Mouse (Mus musculus) limb, embryonic 15.5 days (tissue): ENCODE data around the gene Rcn3. TPM values are rescaled to one million over a fixed set of nuclear protein-coding genes. Genes with fewer than 3 reads are reported as not detected.

Source experiments
- ATAC-seq: fragments of 200-750 bp; cut with Nextera tagmentation; 2 replicates; pipeline ENCODE4 v1.8.0; 2017; ENCODE audit warnings: low read depth, moderate TSS enrichment; ENCODE audit not compliant: insufficient number of reproducible peaks, low FRiP score, low TSS enrichment
- H3K27ac ChIP-seq: fragments of 300-500 bp; sonication (generic); 2 replicates; pipeline ENCODE4 v1.5.1; 2015; ENCODE audit warnings: moderate library complexity, mild to moderate bottlenecking, inconsistent platforms
- H3K27me3 ChIP-seq: fragments of 300-500 bp; sonication (generic); 2 replicates; pipeline ENCODE4 v1.6.1; 2015; ENCODE audit warnings: inconsistent platforms
- H3K36me3 ChIP-seq: fragments of 300-500 bp; sonication (generic); 2 replicates; pipeline ENCODE4 v1.6.1; 2015; ENCODE audit warnings: inconsistent platforms
- H3K4me1 ChIP-seq: fragments of 300-500 bp; sonication (generic); 2 replicates; pipeline ENCODE4 v1.6.1; 2015; ENCODE audit warnings: inconsistent platforms
- H3K4me2 ChIP-seq: fragments of 300-500 bp; sonication (generic); 2 replicates; pipeline ENCODE4 v1.6.1; 2015; ENCODE audit warnings: mild to moderate bottlenecking, inconsistent platforms
- H3K4me3 ChIP-seq: fragments of 300-500 bp; sonication (generic); 2 replicates; pipeline ENCODE4 v1.5.1; 2015; ENCODE audit warnings: mild to moderate bottlenecking, inconsistent platforms
- H3K9ac ChIP-seq: fragments of 300-500 bp; sonication (generic); 2 replicates; pipeline ENCODE4 v1.6.1; 2015; ENCODE audit warnings: inconsistent platforms
- H3K9me3 ChIP-seq: fragments of 300-500 bp; sonication (generic); 2 replicates; pipeline ENCODE4 v1.6.1; 2016; ENCODE audit warnings: inconsistent platforms
- WGBS: fragments of 180-500 bp; shearing (Covaris S2); methylation state at CpG from one replicate; pipeline ENCODE4 v1.1.7; 2015; 5-methylcytosine and 5-hydroxymethylcytosine counted together
- microRNA counts: library from miRNA; unstranded; fragments of <30 nt; microRNA quantifications from one replicate; lab custom pipeline; 2016
- microRNA-seq: library from miRNA; unstranded; fragments of <30 nt; microRNA quantifications from one replicate; pipeline ENCODE4, GENCODE M21; 2016
- polyA plus RNA-seq: library from polyadenylated mRNA; unstranded; fragments of >200 nt; fragmentation: Nextera tagmentation; extraction: Ambion mirVana; gene quantifications from 2 replicates; pipeline ENCODE4 v1.2.1, GENCODE M21; 2015

The Rcn3 gene
- polyA plus RNA-seq, 1 experiment from 2014 or later, result 653 TPM

DNA sequence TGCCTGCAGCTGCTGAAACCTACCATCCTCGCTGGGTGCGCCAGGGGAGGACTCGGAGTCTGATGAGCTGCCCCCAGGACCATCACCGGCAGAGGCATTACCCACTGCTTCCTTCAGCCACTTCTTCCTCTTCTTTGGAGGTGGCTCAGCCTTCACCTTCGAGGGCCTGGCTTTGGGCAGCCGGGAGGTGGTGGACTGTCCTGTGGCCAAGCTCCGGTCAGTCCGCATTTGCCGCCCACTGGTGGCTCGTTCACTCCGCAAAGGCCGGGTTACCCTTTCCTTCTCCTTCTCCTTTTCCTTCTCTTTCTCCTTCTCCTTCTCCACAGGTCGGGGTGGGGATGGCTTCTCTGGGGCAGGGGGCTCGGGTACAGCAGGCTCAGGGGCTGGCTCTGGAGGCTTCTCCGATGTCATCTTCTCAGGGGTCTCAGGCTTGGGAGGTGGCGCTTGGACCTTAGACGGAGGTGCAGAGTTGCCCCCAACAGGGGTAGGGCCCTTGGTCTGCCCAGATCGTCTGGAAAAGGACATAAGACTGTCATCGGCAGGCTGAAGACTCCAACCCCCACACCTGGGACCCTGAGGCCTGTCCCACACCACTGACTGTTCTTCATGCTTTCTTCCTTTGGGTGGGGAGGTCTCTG, 58.2 kb downstream of the Rcn3 start:
- Histone ChIP-seq H3K4me2 (no peak overlapping the region), H3K4me3 (no peak overlapping the region), H3K9me3 (no peaks in the 10 kb centered on the region), H3K36me3 (peaks cover 98% of the 10 kb centered on the region), H3K27ac (no peak overlapping the region), H3K4me1 (0 out of 2 replicates have a peak, but pooled peaks cover 4% of the 10 kb centered on the region), H3K9ac (no peak overlapping the region), H3K27me3 (no peaks in the 10 kb centered on the region)
- WGBS, result 94% methylated on average over 19 of the region's 19 CpGs
- no peak for ATAC-seq

MicroRNA genes within 50 kb of the gene (microRNA counts, 519-probe panel; counts per million panel counts)
- microRNA mmu-miR-150 (lab: Ali Mortazavi, UCI), result 2,254 counts per million, percentile 43 among the panel's probes with 10 or more counts

Small RNA genes within 50 kb of the gene (microRNA-seq; reads per million reads assigned to microRNA genes)
- gene Mir150, result 17.8 reads per million, percentile 32 among the genes with 10 or more reads in this experiment
- gene Mir5121, result 10.0 reads per million, percentile 25 among the genes with 10 or more reads in this experiment

Other genes with a start within 250 kb of the Rcn3 start
- 118 and 124 TPM in 2 replicates for gene Akt1s1, start 243.2 kb downstream of the Rcn3 start, polyA plus RNA-seq
- 82.6 and 89.6 TPM in 2 replicates for gene Tbc1d17, start 243.1 kb downstream of the Rcn3 start, polyA plus RNA-seq
- gene Pnkp, start 235.1 kb downstream of the Rcn3 start, polyA plus RNA-seq, result 29.7 and 29.8 TPM in 2 replicates
- 286 and 373 TPM in 2 replicates for gene Ptov1, start 222.4 kb downstream of the Rcn3 start, polyA plus RNA-seq
- 103 and 109 TPM in 2 replicates for gene Med25, start 199.5 kb downstream of the Rcn3 start, polyA plus RNA-seq
- gene Fuz, start 196.1 kb downstream of the Rcn3 start, polyA plus RNA-seq, result 22.8 and 24.2 TPM in 2 replicates
- 68.8 and 71.9 TPM in 2 replicates for gene Ap2a1, start 162.7 kb downstream of the Rcn3 start, polyA plus RNA-seq
- 0.17 TPM in 1 of 2 replicates, not detected in the other for gene Tsks, start 149.0 kb downstream of the Rcn3 start, polyA plus RNA-seq
- 27.9 and 28.3 TPM in 2 replicates for gene Cpt1c, start 117.4 kb downstream of the Rcn3 start, polyA plus RNA-seq
- gene Prmt1, start 105.7 kb downstream of the Rcn3 start, polyA plus RNA-seq, result 408 and 429 TPM in 2 replicates
- 101 and 105 TPM in 2 replicates for gene Irf3, start 94.6 kb downstream of the Rcn3 start, polyA plus RNA-seq
- 58.8 and 59.4 TPM in 2 replicates for gene Bcl2l12, start 93.5 kb downstream of the Rcn3 start, polyA plus RNA-seq
- gene Scaf1, start 75.9 kb downstream of the Rcn3 start, polyA plus RNA-seq, result 34.8 TPM in 2 replicates
- 44.9 and 49.1 TPM in 2 replicates for gene Rras, start 74.3 kb downstream of the Rcn3 start, polyA plus RNA-seq
- gene Prr12, start 39.3 kb downstream of the Rcn3 start, polyA plus RNA-seq, result 9.3 and 11.5 TPM in 2 replicates
- gene Nosip, start 29.8 kb downstream of the Rcn3 start, polyA plus RNA-seq, result 63.0 and 70.3 TPM in 2 replicates
- 23.1 and 25.1 TPM in 2 replicates for gene Prrg2, start 29.5 kb downstream of the Rcn3 start, polyA plus RNA-seq
- 99.7 and 121 TPM in 2 replicates for gene Fcgrt, start 11.6 kb upstream of the Rcn3 start, polyA plus RNA-seq
- gene Rps11, start 32.2 kb upstream of the Rcn3 start, polyA plus RNA-seq, result 1,215 and 1,484 TPM in 2 replicates
- 1,220 and 1,390 TPM in 2 replicates for gene Rpl13a, start 36.5 kb upstream of the Rcn3 start, polyA plus RNA-seq
- gene Gm45713, start 44.0 kb upstream of the Rcn3 start, polyA plus RNA-seq, result 0.65 TPM in 1 of 2 replicates, not detected in the other
- gene Flt3l, start 44.2 kb upstream of the Rcn3 start, polyA plus RNA-seq, result 2.1 and 2.7 TPM in 2 replicates
- 76.3 and 84.6 TPM in 2 replicates for gene Pih1d1, start 62.1 kb upstream of the Rcn3 start, polyA plus RNA-seq
- 44.1 and 49.1 TPM in 2 replicates for gene Aldh16a1, start 62.4 kb upstream of the Rcn3 start, polyA plus RNA-seq
- 0.12 and 0.24 TPM in 2 replicates for gene Slc17a7, start 71.7 kb upstream of the Rcn3 start, polyA plus RNA-seq
- not detected in 2 replicates for gene Gfy, start 87.3 kb upstream of the Rcn3 start, polyA plus RNA-seq
- not detected in 2 replicates for gene Pth2, start 88.8 kb upstream of the Rcn3 start, polyA plus RNA-seq
- gene Ccdc155, start 112.7 kb upstream of the Rcn3 start, polyA plus RNA-seq, result 1.2 and 2.7 TPM in 2 replicates
- gene Dkkl1, start 119.9 kb upstream of the Rcn3 start, polyA plus RNA-seq, result 51.2 and 64.5 TPM in 2 replicates
- 131 and 134 TPM in 2 replicates for gene Tead2, start 123.5 kb upstream of the Rcn3 start, polyA plus RNA-seq
- gene Cd37, start 146.9 kb upstream of the Rcn3 start, polyA plus RNA-seq, result 3.8 and 5.1 TPM in 2 replicates
- 0.09 TPM in 1 of 2 replicates, not detected in the other for gene Slc6a16, start 148.9 kb upstream of the Rcn3 start, polyA plus RNA-seq
- not detected in 2 replicates for gene Slc6a21, start 185.3 kb upstream of the Rcn3 start, polyA plus RNA-seq
- 22.0 and 22.6 TPM in 2 replicates for gene Trpm4, start 241.6 kb upstream of the Rcn3 start, polyA plus RNA-seq
- gene Hrc, start 243.1 kb upstream of the Rcn3 start, polyA plus RNA-seq, result 6.5 and 15.1 TPM in 2 replicates